Mouse (Mus musculus) limb, embryonic 12.5 days (tissue): ENCODE measurements around the gene Pacs1. TPM values are rescaled to one million over a fixed set of nuclear protein-coding genes. Genes with fewer than 3 reads are reported as not detected.

Experiments
- ATAC-seq: fragments of 200-750 bp; cut with Nextera tagmentation; 2 replicates; pipeline ENCODE4 v1.8.0; 2017; ENCODE audit warnings: low read depth, moderate TSS enrichment; ENCODE audit not compliant: insufficient number of reproducible peaks, insufficient read depth, low FRiP score, low TSS enrichment
- H3K27ac ChIP-seq: fragments of 300-500 bp; sonication (generic); 2 replicates; pipeline ENCODE4 v1.5.1; 2016; ENCODE audit warnings: mild to moderate bottlenecking, moderate library complexity
- H3K27me3 ChIP-seq: fragments of 300-500 bp; sonication (generic); 2 replicates; pipeline ENCODE4 v1.6.1; 2016; ENCODE audit warnings: mild to moderate bottlenecking, moderate library complexity
- H3K36me3 ChIP-seq: fragments of 300-500 bp; sonication (generic); 2 replicates; pipeline ENCODE4 v1.6.1; 2016; ENCODE audit warnings: mild to moderate bottlenecking, moderate library complexity
- H3K4me1 ChIP-seq: fragments of 300-500 bp; sonication (generic); replicated peaks from 2 replicates; pipeline ENCODE4 v1.6.1; 2016
- H3K4me2 ChIP-seq: fragments of 300-500 bp; sonication (generic); 2 replicates; pipeline ENCODE4 v1.6.1; 2016; ENCODE audit warnings: mild to moderate bottlenecking, moderate library complexity
- H3K4me3 ChIP-seq: fragments of 300-500 bp; sonication (generic); replicated peaks from 2 replicates; pipeline ENCODE4 v1.5.1; 2016; ENCODE audit warnings: mild to moderate bottlenecking
- H3K9ac ChIP-seq: fragments of 300-500 bp; sonication (generic); replicated peaks from 2 replicates; pipeline ENCODE4 v1.6.1; 2016; ENCODE audit warnings: mild to moderate bottlenecking, moderate library complexity
- H3K9me3 ChIP-seq: fragments of 300-500 bp; sonication (generic); 2 replicates; pipeline ENCODE4 v1.6.1; 2016; ENCODE audit warnings: mild to moderate bottlenecking, moderate library complexity
- WGBS: fragments of 180-500 bp; shearing (Covaris S2); methylation state at CpG from one replicate; pipeline ENCODE4 v1.1.7; 2016; 5-methylcytosine and 5-hydroxymethylcytosine counted together
- microRNA-seq: library from miRNA; unstranded; fragments of <30 nt; microRNA quantifications from one replicate; pipeline ENCODE4, GENCODE M21; 2017
- polyA plus RNA-seq: library from polyadenylated mRNA; unstranded; fragments of >200 nt; fragmentation: Nextera tagmentation; extraction: Ambion mirVana; gene quantifications from 2 replicates; pipeline ENCODE4 v1.2.1, GENCODE M21; 2016

Pacs1 gene
- polyA plus RNA-seq, 1 experiment from 2014 or later, result 25.9 TPM

DNA sequence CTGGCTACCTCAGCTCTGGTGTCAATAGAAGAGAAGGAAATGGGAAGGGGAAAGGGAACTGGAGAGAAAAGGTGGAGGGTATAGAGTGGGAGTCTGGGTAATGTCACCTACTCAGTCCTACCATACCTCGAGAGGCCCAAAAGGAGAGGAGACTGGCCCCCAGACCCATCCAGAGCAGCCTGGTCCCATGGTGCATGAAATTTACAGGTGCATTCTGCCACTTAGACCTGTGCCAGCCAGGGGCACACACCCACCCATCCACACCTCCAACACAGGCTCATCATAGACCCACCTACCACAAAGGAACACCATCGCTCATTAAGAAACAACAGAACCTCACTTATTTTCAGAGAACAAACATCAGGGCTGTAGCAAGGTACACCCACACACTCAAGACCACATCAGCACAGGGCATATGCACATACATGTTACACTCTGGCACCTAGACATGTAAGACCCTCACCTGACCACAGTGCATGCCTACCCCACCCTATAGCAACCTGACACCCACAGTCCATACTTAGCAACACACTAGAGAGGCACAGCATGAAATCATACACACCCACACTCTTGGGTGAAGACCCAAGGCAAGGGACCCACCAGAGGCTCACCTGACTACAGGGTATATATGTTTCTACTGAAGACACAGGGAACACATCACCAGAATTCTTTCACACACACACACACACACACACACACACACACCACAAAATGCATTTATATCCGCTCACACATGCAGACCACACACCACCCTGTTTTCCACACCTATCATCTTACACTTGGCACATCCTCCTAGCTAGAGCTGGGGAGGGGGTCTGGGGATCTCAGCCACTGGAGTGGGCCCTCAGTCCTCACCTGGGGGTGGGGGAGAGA is 188.7 kb downstream of the Pacs1 start:
- no peak overlapping the region for H3K27ac ChIP-seq
- no peak for ATAC-seq
- H3K27me3 ChIP-seq, result peaks cover 75% of the 10 kb centered on the region
- H3K4me1 ChIP-seq, result peaks cover 21% of the 10 kb centered on the region
- no peaks in the 10 kb centered on the region for H3K9me3 ChIP-seq
- no peak overlapping the region for H3K4me2 ChIP-seq
- H3K36me3 ChIP-seq, result no peaks in the 10 kb centered on the region
- 58% methylated on average over 3 of the region's 3 CpGs for WGBS
- H3K9ac ChIP-seq, result no peak overlapping the region
- peak overlapping the region; percentile 49 for H3K4me3 ChIP-seq

Small RNA genes within 50 kb of the gene (microRNA-seq; reads per million reads assigned to microRNA genes)
- gene Gm27468, result not detected

Other genes with a start within 250 kb of the Pacs1 start
- gene Slc29a2, start 249.3 kb downstream of the Pacs1 start, polyA plus RNA-seq, result 4.9 and 5.7 TPM in 2 replicates
- gene B4gat1, start 234.3 kb downstream of the Pacs1 start, polyA plus RNA-seq, result 42.3 and 44.8 TPM in 2 replicates
- gene AC124502.3, start 234.2 kb downstream of the Pacs1 start, polyA plus RNA-seq, result 2.4 and 4.1 TPM in 2 replicates
- 48.3 and 49.5 TPM in 2 replicates for gene Brms1, start 231.8 kb downstream of the Pacs1 start, polyA plus RNA-seq
- gene Rin1, start 222.6 kb downstream of the Pacs1 start, polyA plus RNA-seq, result 2.4 and 2.5 TPM in 2 replicates
- 30.6 and 38.1 TPM in 2 replicates for gene Cd248, start 205.0 kb downstream of the Pacs1 start, polyA plus RNA-seq
- gene Tmem151a, start 187.6 kb downstream of the Pacs1 start, polyA plus RNA-seq, result 2.3 and 2.8 TPM in 2 replicates
- 60.7 and 69.4 TPM in 2 replicates for gene Yif1a, start 184.6 kb downstream of the Pacs1 start, polyA plus RNA-seq
- gene Cnih2, start 174.6 kb downstream of the Pacs1 start, polyA plus RNA-seq, result 43.0 and 46.3 TPM in 2 replicates
- gene Rab1b, start 166.0 kb downstream of the Pacs1 start, polyA plus RNA-seq, result 237 and 239 TPM in 2 replicates
- 28.1 and 32.1 TPM in 2 replicates for gene Klc2, start 154.6 kb downstream of the Pacs1 start, polyA plus RNA-seq
- 380 and 389 TPM in 2 replicates for gene Sf3b2, start 22.3 kb upstream of the Pacs1 start, polyA plus RNA-seq
- gene Gal3st3, start 25.2 kb upstream of the Pacs1 start, polyA plus RNA-seq, result 6.1 and 6.7 TPM in 2 replicates
- gene Catsper1, start 62.6 kb upstream of the Pacs1 start, polyA plus RNA-seq, result not detected in 2 replicates
- 1.4 and 1.9 TPM in 2 replicates for gene Cst6, start 76.5 kb upstream of the Pacs1 start, polyA plus RNA-seq
- 68.6 and 73.5 TPM in 2 replicates for gene Eif1ad, start 93.6 kb upstream of the Pacs1 start, polyA plus RNA-seq
- gene Banf1, start 94.0 kb upstream of the Pacs1 start, polyA plus RNA-seq, result 453 and 465 TPM in 2 replicates
- gene Sart1, start 115.6 kb upstream of the Pacs1 start, polyA plus RNA-seq, result 111 and 118 TPM in 2 replicates
- gene Tsga10ip, start 129.4 kb upstream of the Pacs1 start, polyA plus RNA-seq, result 0.20 TPM in 2 replicates
- 310 and 324 TPM in 2 replicates for gene Drap1, start 151.9 kb upstream of the Pacs1 start, polyA plus RNA-seq
- gene AI837181, start 152.0 kb upstream of the Pacs1 start, polyA plus RNA-seq, result 65.0 and 69.1 TPM in 2 replicates
- not detected in 2 replicates for gene Fosl1, start 174.4 kb upstream of the Pacs1 start, polyA plus RNA-seq
- 10.4 and 10.8 TPM in 2 replicates for gene Ccdc85b, start 184.8 kb upstream of the Pacs1 start, polyA plus RNA-seq
- gene Fibp, start 187.5 kb upstream of the Pacs1 start, polyA plus RNA-seq, result 130 and 140 TPM in 2 replicates
- gene Ctsw, start 195.4 kb upstream of the Pacs1 start, polyA plus RNA-seq, result 2.2 and 2.9 TPM in 2 replicates
- 138 and 139 TPM in 2 replicates for gene Efemp2, start 200.8 kb upstream of the Pacs1 start, polyA plus RNA-seq
- 43.4 and 43.7 TPM in 2 replicates for gene Mus81, start 215.3 kb upstream of the Pacs1 start, polyA plus RNA-seq
- 2,525 and 2,543 TPM in 2 replicates for gene Cfl1, start 217.3 kb upstream of the Pacs1 start, polyA plus RNA-seq
- gene 1700020D05Rik, start 230.7 kb upstream of the Pacs1 start, polyA plus RNA-seq, result 0.20 and 0.42 TPM in 2 replicates
- gene Snx32, start 237.4 kb upstream of the Pacs1 start, polyA plus RNA-seq, result 9.3 and 10.1 TPM in 2 replicates